Mouse (Mus musculus) urinary bladder, adult 2 months (tissue): ENCODE data around the gene Tmem176b. TPM values are rescaled to one million over a fixed set of nuclear protein-coding genes. Genes with fewer than 3 reads are reported as not detected.
"Not testable (repeated sequence)": the region's sequence is repeated elsewhere in the genome, so short reads cannot be mapped to it uniquely, and the experiment has no call there.

Source experiments
- DNase-seq: peaks from one replicate; pipeline ENCODE4 v3.0.0; 2022; ENCODE audit warnings: low spot score
- polyA plus RNA-seq: library from polyadenylated mRNA; depleted of rRNA; stranded (reverse); fragments of >200 nt; gene quantifications from 2 replicates; pipeline ENCODE4 v1.2.3, GENCODE M21; 2012

Gene Tmem176b
- polyA plus RNA-seq, 1 experiment = 400 TPM

DNA sequence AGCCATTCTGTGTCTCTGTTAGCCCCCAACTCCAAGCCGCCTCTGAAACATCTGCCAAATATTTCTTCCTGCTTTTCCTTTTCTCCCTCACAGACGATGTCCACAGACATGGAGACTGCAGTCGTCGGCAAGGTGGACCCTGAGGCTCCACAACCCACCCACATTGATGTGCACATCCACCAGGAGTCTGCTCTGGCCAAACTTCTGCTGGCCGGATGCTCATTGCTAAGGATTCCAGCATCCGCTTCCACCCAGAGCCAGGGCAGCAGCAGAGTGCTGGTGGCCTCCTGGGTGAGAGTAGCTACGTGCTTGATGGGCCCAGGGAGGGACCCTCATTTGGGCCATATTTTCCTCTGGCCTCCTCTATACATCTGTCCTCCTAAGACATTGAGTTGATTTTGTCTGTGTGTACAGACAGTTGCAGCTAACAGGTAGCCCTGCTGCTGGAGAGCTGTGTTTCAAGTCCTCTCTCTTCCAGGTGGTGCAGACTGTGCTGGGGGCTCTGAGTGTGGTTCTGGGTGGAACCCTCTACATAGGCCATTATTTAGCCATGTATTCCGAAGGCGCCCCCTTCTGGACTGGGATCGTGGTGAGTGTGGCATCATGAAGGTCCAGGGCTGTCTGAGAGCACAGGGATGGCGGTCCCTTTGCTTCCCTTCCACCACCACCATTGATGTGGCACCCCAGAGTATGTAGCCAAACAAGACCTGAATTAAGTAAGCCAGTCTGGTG is 981 bp upstream of the Tmem176b start:
- DNase-seq = no peak

- no peak for DNase-seq
These were observed 826 bp downstream of the Tmem176b start, which contains the start of gene Tmem176a for GRCm38 (mm10) chr6:48840371-48840969. Gene Tmem176a (plus strand): TSS chr6:48840919.

- no peak for DNase-seq
These were observed 2.8 kb downstream of the Tmem176b start for GRCm38 (mm10) chr6:48838321-48839080.

- no peak for DNase-seq
These were observed 3.8 kb downstream of the Tmem176b start for GRCm38 (mm10) chr6:48837516-48837915.

- DNase-seq = no peak
These were observed 5.2 kb downstream of the Tmem176b start for GRCm38 (mm10) chr6:48836146-48836545.

DNA sequence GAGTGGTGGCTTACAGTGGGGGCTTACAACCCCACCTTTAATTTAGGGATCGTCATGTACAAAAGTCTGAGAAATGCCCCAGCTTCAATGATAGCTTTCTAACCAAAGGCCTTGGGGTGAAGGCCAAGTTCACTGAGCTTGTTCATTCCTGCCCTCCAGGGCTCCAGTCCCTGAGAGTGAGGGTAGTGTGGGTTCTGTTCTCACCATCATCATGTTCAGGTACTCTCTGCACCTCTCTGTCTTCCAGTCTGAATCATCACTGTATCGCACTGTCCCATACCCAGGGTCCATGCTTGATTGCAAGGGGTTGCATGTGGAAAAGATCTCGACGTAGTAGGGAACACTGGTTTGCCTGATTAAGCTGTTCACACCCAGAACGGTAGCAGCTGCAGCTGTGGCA is 6.1 kb downstream of the Tmem176b start:
- DNase-seq = no peak

- DNase-seq = no peak
These were observed 7.8 kb downstream of the Tmem176b start for GRCm38 (mm10) chr6:48833515-48833914.

DNA sequence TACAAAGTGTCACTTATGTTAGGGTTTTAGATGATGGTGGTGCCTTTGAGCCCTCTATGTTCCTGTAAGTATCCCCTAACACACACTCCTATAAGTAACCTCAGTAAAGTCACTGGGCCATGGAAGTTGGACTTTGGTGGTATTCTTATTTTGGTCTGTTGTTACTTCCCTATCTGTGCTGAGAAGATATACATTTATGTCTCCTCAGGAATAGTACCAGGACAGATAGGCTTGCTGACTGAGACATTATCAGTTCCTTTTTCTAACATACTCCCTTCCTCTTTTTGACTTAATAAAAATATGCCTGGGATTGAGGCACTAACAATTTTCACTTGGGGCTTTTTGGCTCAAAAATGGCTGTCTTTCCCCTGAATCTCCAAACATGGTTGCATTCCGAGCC is 8.9 kb downstream of the Tmem176b start:
- no peak for DNase-seq

- DNase-seq = no peak
These were observed 10.2 kb downstream of the Tmem176b start for GRCm38 (mm10) chr6:48831141-48831540.

GRCm38 (mm10) chr6:48830241-48830640 is 11.1 kb downstream of the Tmem176b start:
- no peak for DNase-seq

- DNase-seq = no peak
These were observed 11.6 kb downstream of the Tmem176b start for GRCm38 (mm10) chr6:48829651-48830050.

- DNase-seq = no peak
These were observed 12.3 kb downstream of the Tmem176b start for GRCm38 (mm10) chr6:48828976-48829375.

GRCm38 (mm10) chr6:48825016-48825415 is 16.3 kb downstream of the Tmem176b start:
- DNase-seq = no peak

DNA sequence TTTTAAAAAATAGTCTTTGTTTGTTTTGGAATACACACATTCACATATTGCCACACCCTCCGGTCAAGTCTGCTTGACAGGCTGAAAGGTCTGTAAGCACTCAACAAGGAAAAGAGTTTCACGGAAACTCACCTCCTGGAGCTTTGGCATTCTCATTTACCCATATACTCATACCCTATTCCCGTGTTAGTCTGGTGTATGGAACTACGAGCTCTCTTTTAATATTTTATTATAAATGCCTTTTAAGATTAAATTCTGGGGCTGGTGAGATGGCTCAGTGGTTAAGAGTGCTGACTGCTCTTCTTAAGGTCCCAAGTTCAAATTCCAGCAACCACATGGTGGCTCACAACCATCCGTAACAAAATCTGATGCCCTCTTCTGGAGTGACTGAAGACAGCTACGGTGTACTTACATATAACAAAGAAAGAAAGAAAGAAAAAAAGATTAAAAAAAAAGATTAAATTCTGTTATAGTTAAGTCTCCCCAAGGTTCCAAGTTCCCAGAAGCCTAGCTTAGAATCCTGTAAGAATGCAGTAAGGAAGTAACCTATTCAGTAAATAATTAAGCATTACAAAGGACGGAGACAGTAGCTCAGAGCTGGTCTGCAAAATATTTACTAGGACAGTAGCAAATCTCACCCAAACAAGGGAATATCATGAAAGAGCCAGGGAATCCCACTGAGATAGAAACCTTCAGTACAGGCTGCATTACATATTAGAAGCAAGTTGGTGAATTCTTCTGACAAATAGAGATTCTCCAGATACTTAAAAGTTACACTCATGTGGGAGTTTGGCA is 19.1 kb downstream of the Tmem176b start:
- not testable (repeated sequence) for DNase-seq

GRCm38 (mm10) chr6:48817815-48818214 is 23.5 kb downstream of the Tmem176b start:
- no peak for DNase-seq

DNA sequence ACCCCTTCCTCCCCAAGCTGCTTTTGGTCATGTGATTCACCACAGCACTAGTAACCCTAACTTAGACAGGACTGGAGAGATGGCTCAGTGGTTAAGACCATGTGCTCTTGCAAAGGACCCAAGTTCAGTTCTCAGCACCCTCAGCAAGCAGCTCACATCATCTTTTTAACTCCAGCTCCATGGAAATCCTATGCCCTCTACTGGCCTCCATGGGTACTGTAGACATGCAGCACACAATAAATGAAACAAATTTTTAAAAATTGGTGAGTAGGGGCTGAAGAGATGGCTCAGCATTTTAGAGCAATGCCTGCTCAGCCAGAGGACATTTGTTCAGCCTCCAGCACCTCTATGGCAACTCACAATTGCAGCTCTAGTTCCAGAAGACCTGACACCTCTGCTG is 26.3 kb downstream of the Tmem176b start:
- no peak for DNase-seq

DNA sequence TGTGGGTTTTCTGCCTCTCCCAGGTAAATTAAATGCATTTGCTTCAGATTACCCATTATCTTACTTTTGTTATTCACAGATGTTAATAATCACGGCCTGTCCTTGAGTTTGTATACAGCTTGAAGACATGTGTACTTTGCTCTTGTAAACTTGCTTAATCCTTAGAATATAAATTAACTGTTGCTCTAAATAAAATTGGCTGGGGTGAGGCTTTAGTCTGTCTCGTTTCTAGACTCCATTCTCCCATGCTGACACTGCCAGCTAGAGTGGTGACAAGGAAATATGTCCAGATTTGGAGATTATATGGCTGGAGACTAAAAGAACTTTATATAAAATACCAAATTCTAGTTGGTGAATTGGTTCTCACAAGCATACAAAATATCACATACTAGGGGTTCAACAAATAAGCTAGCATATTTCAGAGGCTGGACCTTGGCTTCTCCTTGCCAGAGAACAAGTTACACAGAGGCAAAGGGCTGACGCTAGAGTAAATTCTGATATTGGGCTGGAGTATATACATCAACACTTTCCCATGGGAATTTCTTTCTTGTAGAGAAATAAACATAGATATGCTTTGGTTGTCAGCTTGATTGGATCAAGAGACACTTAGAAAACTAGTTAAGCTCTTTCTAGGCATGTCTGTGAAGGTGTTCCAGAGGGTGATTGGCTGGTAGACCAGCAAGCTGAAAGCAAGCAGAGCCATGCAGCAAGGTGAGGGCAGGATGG is 31.6 kb downstream of the Tmem176b start:
- DNase-seq = no peak

GRCm38 (mm10) chr6:48806746-48807145 is 34.5 kb downstream of the Tmem176b start:
- DNase-seq = no peak

- no peak for DNase-seq
These were observed 37.0 kb downstream of the Tmem176b start for GRCm38 (mm10) chr6:48804346-48804745.

- DNase-seq = no peak
These were observed 37.8 kb downstream of the Tmem176b start for GRCm38 (mm10) chr6:48803406-48804051.

- no peak for DNase-seq
These were observed 39.4 kb downstream of the Tmem176b start for GRCm38 (mm10) chr6:48801897-48802296.
